Mouse (Mus musculus): ENCODE measurements around the gene Atp2a2. TPM values are rescaled to one million over a fixed set of nuclear protein-coding genes. Genes with fewer than 3 reads are reported as not detected.

Gene Atp2a2
- total and polyA plus RNA-seq, 3 experiments = 61.6 to 158 (median 80.9) TPM

GRCm38 (mm10) chr5:122414351-122414750 is 87.7 kb downstream of the Atp2a2 start:
- Histone ChIP-seq H3K79me2 (replicated peaks; ENCODE audit: control insufficient read depth, extremely low read depth, insufficient read depth, poor library complexity, severe bottlenecking) (no peaks in the 10 kb centered on the region), H3K4me1 (ENCODE audit: control insufficient read depth in 1 of 2, insufficient read depth in 2 of 2) (no peaks in the 10 kb centered on the region), H3K27ac (ENCODE audit: insufficient read depth, low read depth) (no peak overlapping the region), H3K9ac (ENCODE audit: insufficient read depth, low read depth) (no peak overlapping the region), H3K27me3 (replicated peaks) (no peaks in the 10 kb centered on the region), H3K4me3 (replicated peaks in 1 of 3; ENCODE audit: low read depth in 2 of 3, low read length in 2 of 3, poor library complexity in 1 of 3) (no peak overlapping the region), H3K36me3 (replicated peaks in 1 of 2; ENCODE audit: control insufficient read depth in 1 of 2, insufficient read depth in 1 of 2, low read length in 1 of 2) (peaks cover 6 to 12% of the 10 kb centered on the region in 2 experiments), H3K4me2 (ENCODE audit: insufficient read depth, low read depth, poor library complexity, severe bottlenecking) (no peak overlapping the region), H3K9me3 (replicated peaks; ENCODE audit: low read length) (peaks cover 2% of the 10 kb centered on the region)
- in situ Hi-C loops (cut with MboI; ENCODE audit: low pct_ligation_motif_present, low pct_unique_long_range_greater_than_20kb, low sequenced_read_pairs) (no loop called here), dilution Hi-C loops (cut with MboI; ENCODE audit: extremely low pct_ligation_motif_present, extremely low pct_unique_long_range_greater_than_20kb, low sequenced_read_pairs) (no loop called here)
- TF ChIP-seq KAT2A (IDR thresholded peaks at IDR 0.05; ENCODE audit: insufficient replicate concordance, low read length) (no peak), ZC3H11A (IDR thresholded peaks at IDR 0.05; ENCODE audit: low read depth, low read length) (no peak), ZMIZ1 (IDR thresholded peaks at IDR 0.05; ENCODE audit: low read depth, low read length) (no peak), NRF1 (IDR thresholded peaks at IDR 0.05; ENCODE audit: low read depth, low read length) (no peak), JUND (conservative IDR thresholded peaks at IDR 0.05; ENCODE audit: low read depth, low read length) (no peak), MEF2A (IDR thresholded peaks at IDR 0.05; ENCODE audit: borderline replicate concordance, low read depth, low read length) (no peak)
- no peak for DNase-seq (ENCODE audit: extremely low read depth)

GRCm38 (mm10) chr5:122412826-122413225 is 89.2 kb downstream of the Atp2a2 start:
- H3K79me2 ChIP-seq (replicated peaks; ENCODE audit: control insufficient read depth, extremely low read depth, insufficient read depth, poor library complexity, severe bottlenecking) = no peaks in the 10 kb centered on the region
- dilution Hi-C loops (cut with MboI; ENCODE audit: extremely low pct_ligation_motif_present, extremely low pct_unique_long_range_greater_than_20kb, low sequenced_read_pairs) = no loop called here
- in situ Hi-C loops (cut with MboI; ENCODE audit: low pct_ligation_motif_present, low pct_unique_long_range_greater_than_20kb, low sequenced_read_pairs) = no loop called here

GRCm38 (mm10) chr5:122411892-122412291 is 90.1 kb downstream of the Atp2a2 start:
- no peak for DNase-seq (ENCODE audit: extremely low read depth)
- Histone ChIP-seq H3K4me3 (replicated peaks in 1 of 3; ENCODE audit: low read depth in 2 of 3, low read length in 2 of 3, poor library complexity in 1 of 3) (no peak overlapping the region), H3K79me2 (replicated peaks; ENCODE audit: control insufficient read depth, extremely low read depth, insufficient read depth, poor library complexity, severe bottlenecking) (no peaks in the 10 kb centered on the region), H3K9ac (ENCODE audit: insufficient read depth, low read depth) (no peak overlapping the region), H3K4me1 (ENCODE audit: control insufficient read depth in 1 of 2, insufficient read depth in 2 of 2) (no peaks in the 10 kb centered on the region), H3K27me3 (replicated peaks) (no peaks in the 10 kb centered on the region), H3K9me3 (replicated peaks; ENCODE audit: low read length) (peaks cover 2% of the 10 kb centered on the region), H3K4me2 (ENCODE audit: insufficient read depth, low read depth, poor library complexity, severe bottlenecking) (no peak overlapping the region), H3K27ac (ENCODE audit: insufficient read depth, low read depth) (no peak overlapping the region), H3K36me3 (replicated peaks in 1 of 2; ENCODE audit: control insufficient read depth in 1 of 2, insufficient read depth in 1 of 2, low read length in 1 of 2) (peaks cover 13 to 27% of the 10 kb centered on the region in 2 experiments)
- TF ChIP-seq ZNF384 (IDR thresholded peaks at IDR 0.05; ENCODE audit: low read depth, low read length) (no peak), GABPA (IDR thresholded peaks at IDR 0.05; ENCODE audit: insufficient replicate concordance, low read depth, low read length) (no peak), POLR2AphosphoS2 (IDR thresholded peaks at IDR 0.05; ENCODE audit: low read depth, low read length) (no peak), EP300 (IDR thresholded peaks at IDR 0.05; ENCODE audit: low read length) (no peak), MEF2A (IDR thresholded peaks at IDR 0.05; ENCODE audit: borderline replicate concordance, low read depth, low read length) (no peak), TBP (conservative IDR thresholded peaks at IDR 0.05; ENCODE audit: low read depth, low read length) (no peak), ZKSCAN1 (IDR thresholded peaks at IDR 0.05; ENCODE audit: borderline replicate concordance, low read depth, low read length) (no peak), CTCF (conservative IDR thresholded peaks at IDR 0.05 in 1 of 2, IDR thresholded peaks at IDR 0.05 in 1 of 2; ENCODE audit: low read depth in 2 of 2, low read length in 2 of 2) (no peak), KAT2A (IDR thresholded peaks at IDR 0.05; ENCODE audit: insufficient replicate concordance, low read length) (no peak), UBTF (IDR thresholded peaks at IDR 0.05; ENCODE audit: low read depth, low read length) (no peak), ETS1 (conservative IDR thresholded peaks at IDR 0.05; ENCODE audit: low read depth, low read length) (no peak), MAZ (IDR thresholded peaks at IDR 0.05; ENCODE audit: low read depth, low read length) (no peak), NELFE (IDR thresholded peaks at IDR 0.05; ENCODE audit: low read depth, low read length) (no peak), ZC3H11A (IDR thresholded peaks at IDR 0.05; ENCODE audit: low read depth, low read length) (no peak), HCFC1 (IDR thresholded peaks at IDR 0.05; ENCODE audit: low read depth, low read length) (no peak), PAX5 (IDR thresholded peaks at IDR 0.05; ENCODE audit: low read length) (no peak), SIN3A (IDR thresholded peaks at IDR 0.05; ENCODE audit: low read length) (no peak), RCOR1 (conservative IDR thresholded peaks at IDR 0.05; ENCODE audit: low read depth, low read length) (no peak), SMC3 (IDR thresholded peaks at IDR 0.05; ENCODE audit: low read depth, low read length) (no peak)
- dilution Hi-C loops (cut with MboI; ENCODE audit: extremely low pct_ligation_motif_present, extremely low pct_unique_long_range_greater_than_20kb, low sequenced_read_pairs) = no loop called here
- in situ Hi-C loops (cut with MboI; ENCODE audit: low pct_ligation_motif_present, low pct_unique_long_range_greater_than_20kb, low sequenced_read_pairs) = no loop called here

More at GRCm38 (mm10) chr5:122412826-122413225, 89.2 kb downstream of the Atp2a2 start:
- Histone ChIP-seq H3K9ac (ENCODE audit: insufficient read depth, low read depth) (no peak overlapping the region), H3K4me3 (replicated peaks in 1 of 3; ENCODE audit: low read depth in 2 of 3, low read length in 2 of 3, poor library complexity in 1 of 3) (no peak overlapping the region), H3K27me3 (replicated peaks) (no peaks in the 10 kb centered on the region), H3K4me1 (ENCODE audit: control insufficient read depth in 1 of 2, insufficient read depth in 2 of 2) (no peaks in the 10 kb centered on the region), H3K9me3 (replicated peaks; ENCODE audit: low read length) (peaks cover 2% of the 10 kb centered on the region), H3K36me3 (replicated peaks in 1 of 2; ENCODE audit: control insufficient read depth in 1 of 2, insufficient read depth in 1 of 2, low read length in 1 of 2) (peaks cover 6 to 18% of the 10 kb centered on the region in 2 experiments), H3K4me2 (ENCODE audit: insufficient read depth, low read depth, poor library complexity, severe bottlenecking) (no peak overlapping the region), H3K27ac (ENCODE audit: insufficient read depth, low read depth) (no peak overlapping the region)
- DNase-seq (ENCODE audit: extremely low read depth) = no peak
- no peak for TF ChIP-seq USF2 (conservative IDR thresholded peaks at IDR 0.05; ENCODE audit: low read depth, low read length)
- TF ChIP-seq JUND (conservative IDR thresholded peaks at IDR 0.05; ENCODE audit: low read depth, low read length) = no peak
- no peak for TF ChIP-seq MAX (IDR thresholded peaks at IDR 0.05; ENCODE audit: low read length)
- no peak for TF ChIP-seq CHD1 (IDR thresholded peaks at IDR 0.05; ENCODE audit: low read depth, low read length)
- no peak for TF ChIP-seq ETS1 (conservative IDR thresholded peaks at IDR 0.05; ENCODE audit: low read depth, low read length)
- no peak for TF ChIP-seq HCFC1 (IDR thresholded peaks at IDR 0.05; ENCODE audit: low read depth, low read length)

Measured in CH12.LX (cell line).